Mouse (Mus musculus) CD4-positive, CD25-positive, alpha-beta regulatory T cell, adult 4 months (primary cell): ENCODE results near the gene Ssxb9. TPM values are rescaled to one million over a fixed set of nuclear protein-coding genes. Genes with fewer than 3 reads are reported as not detected.
"Not testable (repeated sequence)": the region's sequence is repeated elsewhere in the genome, so short reads cannot be mapped to it uniquely, and the experiment has no call there.

Source experiments
- ATAC-seq: one replicate; pipeline ENCODE4 v1.8.0; 2017
- polyA plus RNA-seq, 2 experiments: library from polyadenylated mRNA; unstranded; fragments of 100-300 nt; shearing (Covaris generic); gene quantifications; one replicate each; pipeline ENCODE4 v1.2.1; 2017

The Ssxb9 gene
- polyA plus RNA-seq = not detected

GRCm38 (mm10) chrX:8366678-8367077, at the start of gene Ssxb9:
Ssxb9 (plus strand) TSS chrX:8366978.
- ATAC-seq = not testable (repeated sequence)

GRCm38 (mm10) chrX:8327124-8327523, 39.7 kb upstream of the Ssxb9 start, which contains the start of gene Ssxb10:
Ssxb10 (plus strand) TSS chrX:8327424.
- ATAC-seq = no peak

- ATAC-seq = not testable (repeated sequence)
These were observed 46.2 kb downstream of the Ssxb9 start, which contains the start of gene Ssxb1 for GRCm38 (mm10) chrX:8413005-8413404. Ssxb1 (plus strand) TSS chrX:8413305.

Other genes starting within 250 kb of the Ssxb9 start
- gene Wdr13, start 234.1 kb upstream of the Ssxb9 start, polyA plus RNA-seq = 10 to 100 TPM; 19.1 to 33.8 TPM
- gene Rbm3, start 221.1 kb upstream of the Ssxb9 start, polyA plus RNA-seq = 100 to 1,000 TPM; 519 to 666 TPM
- 1 to 10 TPM; 3.2 to 4.2 TPM for gene Tbc1d25, start 190.8 kb upstream of the Ssxb9 start, polyA plus RNA-seq
- 100 to 1,000 TPM; 131 to 160 TPM for gene Ebp, start 173.5 kb upstream of the Ssxb9 start, polyA plus RNA-seq
- under 1 TPM; 0.30 to 0.33 TPM for gene Porcn, start 160.5 kb upstream of the Ssxb9 start, polyA plus RNA-seq
- 10 to 100 TPM; 17.9 to 25.1 TPM for gene Ftsj1, start 114.6 kb upstream of the Ssxb9 start, polyA plus RNA-seq
- not detected for gene Slc38a5, start 95.8 kb upstream of the Ssxb9 start, polyA plus RNA-seq
- not detected for gene Ssxb10, start 39.6 kb upstream of the Ssxb9 start, polyA plus RNA-seq
- gene Ssxb1, start 46.3 kb downstream of the Ssxb9 start, polyA plus RNA-seq = not detected
- gene Ssxb2, start 94.7 kb downstream of the Ssxb9 start, polyA plus RNA-seq = not detected
- gene Gm14459, start 158.0 kb downstream of the Ssxb9 start, polyA plus RNA-seq = not detected
- gene Ssxb6, start 181.3 kb downstream of the Ssxb9 start, polyA plus RNA-seq = not detected
- gene Ssxb3, start 224.8 kb downstream of the Ssxb9 start, polyA plus RNA-seq = not detected